Mouse (Mus musculus): ENCODE measurements around the gene Rft1. TPM values are rescaled to one million over a fixed set of nuclear protein-coding genes. Genes with fewer than 3 reads are reported as not detected.

Gene Rft1
- 39.8 TPM for polyA plus RNA-seq (2014; fragmentation: Illumina TruSeq; extraction: RNeasy Lipid Tissue Mini Kit (QIAGEN cat#74804); ENCODE audit: low read depth, low replicate concordance)

GRCm38 (mm10) chr14:30653943-30654659, at the start of gene Rft1:
Rft1 (plus strand) TSS chr14:30654360.

GRCm38 (mm10) chr14:30625856-30626726, 28.1 kb upstream of the Rft1 start, which contains the start of gene Prkcd:
Prkcd (minus strand) TSS chr14:30626210.

GRCm38 (mm10) chr14:30714799-30715617, 60.8 kb downstream of the Rft1 start, which contains the start of gene Sfmbt1:
Sfmbt1 (plus strand) TSS chr14:30714849.

Other genes starting within 250 kb of the Rft1 start
- 11.3 TPM for gene Dcp1a, start 174.8 kb upstream of the Rft1 start, polyA plus RNA-seq (2014; fragmentation: Illumina TruSeq; extraction: RNeasy Lipid Tissue Mini Kit (QIAGEN cat#74804); ENCODE audit: low read depth, low replicate concordance)
- 9.2 TPM for gene Cacna1d, start 162.9 kb upstream of the Rft1 start, polyA plus RNA-seq (2014; fragmentation: Illumina TruSeq; extraction: RNeasy Lipid Tissue Mini Kit (QIAGEN cat#74804); ENCODE audit: low read depth, low replicate concordance)
- gene Tkt, start 106.0 kb upstream of the Rft1 start, polyA plus RNA-seq (2014; fragmentation: Illumina TruSeq; extraction: RNeasy Lipid Tissue Mini Kit (QIAGEN cat#74804); ENCODE audit: low read depth, low replicate concordance): 12.4 TPM
- gene Prkcd, start 28.1 kb upstream of the Rft1 start, polyA plus RNA-seq (2014; fragmentation: Illumina TruSeq; extraction: RNeasy Lipid Tissue Mini Kit (QIAGEN cat#74804); ENCODE audit: low read depth, low replicate concordance): 110 TPM
- 21.9 TPM for gene Sfmbt1, start 60.5 kb downstream of the Rft1 start, polyA plus RNA-seq (2014; fragmentation: Illumina TruSeq; extraction: RNeasy Lipid Tissue Mini Kit (QIAGEN cat#74804); ENCODE audit: low read depth, low replicate concordance)
- gene Tmem110, start 171.2 kb downstream of the Rft1 start, polyA plus RNA-seq (2014; fragmentation: Illumina TruSeq; extraction: RNeasy Lipid Tissue Mini Kit (QIAGEN cat#74804); ENCODE audit: low read depth, low replicate concordance): 8.3 TPM
- gene Mustn1, start 224.8 kb downstream of the Rft1 start, polyA plus RNA-seq (2014; fragmentation: Illumina TruSeq; extraction: RNeasy Lipid Tissue Mini Kit (QIAGEN cat#74804); ENCODE audit: low read depth, low replicate concordance): 0.52 TPM
- gene Itih4, start 232.1 kb downstream of the Rft1 start, polyA plus RNA-seq (2014; fragmentation: Illumina TruSeq; extraction: RNeasy Lipid Tissue Mini Kit (QIAGEN cat#74804); ENCODE audit: low read depth, low replicate concordance): 0.35 TPM

All from adrenal gland, adult 10 weeks (tissue).